Mouse (Mus musculus) CH12.LX (cell line): ENCODE measurements at regions not wholly inside any gene's neighbourhood (a gene's known extent, or its start where the extent isn't known, plus 50 kb on each side); places are given as distances from the start of the nearest gene placed in this dataset.
A peak's percentile ranks its signal among the peaks of the same experiment; 100 is the strongest.

Source experiments
- DNase-seq: peaks from one replicate; pipeline ENCODE4 v3.0.0-alpha.2; 2013; ENCODE audit errors: extremely low read depth
- H3K27ac ChIP-seq: 2 replicates; pipeline ENCODE4 v1.5.1; 2012; ENCODE audit warnings: low read depth, mild to moderate bottlenecking, control low read depth, moderate library complexity; ENCODE audit not compliant: insufficient read depth
- H3K27me3 ChIP-seq: replicated peaks from 2 replicates; pipeline ENCODE3; 2012; ENCODE audit warnings: inconsistent platforms
- H3K36me3 ChIP-seq, 2 experiments: replicated peaks in 1 of 2; 2 replicates each; pipeline versions ENCODE3 to v1.6.1; 2012; ENCODE audit warnings: inconsistent platforms in 1 of 2, low read length in 1 of 2, mild to moderate bottlenecking in 1 of 2, mixed read lengths in 1 of 2, moderate library complexity in 1 of 2; ENCODE audit not compliant: control insufficient read depth in 1 of 2, insufficient read depth in 1 of 2
- H3K4me1 ChIP-seq, 2 experiments: 2 replicates each; pipeline ENCODE4 v1.6.1; 2012; ENCODE audit warnings: inconsistent platforms in 1 of 2, moderate library complexity in 1 of 2; ENCODE audit not compliant: insufficient read depth in 2 of 2, control insufficient read depth in 1 of 2
- H3K4me2 ChIP-seq: 2 replicates; pipeline ENCODE4 v1.6.1; 2012; ENCODE audit warnings: low read depth, mild to moderate bottlenecking, control low read depth; ENCODE audit not compliant: poor library complexity, insufficient read depth, severe bottlenecking
- H3K4me3 ChIP-seq, 3 experiments: fragments of 150-350 bp in 1 of 3; sonication (generic) in 1 of 3; replicated peaks in 1 of 3; 2 replicates each; pipeline versions ENCODE3 to v1.5.1; 2011 to 2012; ENCODE audit warnings: low read depth in 2 of 3, low read length in 2 of 3, mild to moderate bottlenecking in 2 of 3, moderate library complexity in 2 of 3, control low read depth in 1 of 3, improper control_type of control experiment in 1 of 3, inconsistent platforms in 1 of 3, mixed read lengths in 1 of 3; ENCODE audit not compliant: poor library complexity in 1 of 3
- H3K79me2 ChIP-seq: replicated peaks from 2 replicates; pipeline ENCODE4 v1.6.1; 2012; ENCODE audit warnings: mild to moderate bottlenecking, moderate library complexity; ENCODE audit not compliant: control insufficient read depth, poor library complexity, insufficient read depth, severe bottlenecking; ENCODE audit errors: extremely low read depth
- H3K9ac ChIP-seq: 2 replicates; pipeline ENCODE4 v1.6.1; 2012; ENCODE audit warnings: low read depth, mild to moderate bottlenecking, control low read depth, moderate library complexity; ENCODE audit not compliant: insufficient read depth
- H3K9me3 ChIP-seq: replicated peaks from 2 replicates; pipeline ENCODE3; 2012; ENCODE audit warnings: low read length, inconsistent platforms, mixed read lengths
- BHLHE40 ChIP-seq: IDR thresholded peaks from 2 replicates; pipeline ENCODE4 v1.6.1; 2011; ENCODE audit warnings: mild to moderate bottlenecking, low read depth, low read length, improper control_type of control experiment
- E2F4 ChIP-seq: IDR thresholded peaks from 2 replicates; pipeline ENCODE4 v1.6.1; 2011; ENCODE audit warnings: low read depth, low read length, improper control_type of control experiment; ENCODE audit not compliant: insufficient replicate concordance
- KAT2A ChIP-seq: IDR thresholded peaks from 2 replicates; pipeline ENCODE4 v1.6.1; 2012; ENCODE audit warnings: low read length, improper control_type of control experiment, inconsistent platforms; ENCODE audit not compliant: insufficient replicate concordance
- MAX ChIP-seq: IDR thresholded peaks from 2 replicates; pipeline ENCODE4 v1.6.1; 2011; ENCODE audit warnings: low read length, improper control_type of control experiment
- MEF2A ChIP-seq: IDR thresholded peaks from 2 replicates; pipeline ENCODE4 v1.6.1; 2014; ENCODE audit warnings: low read depth, mild to moderate bottlenecking, inconsistent platforms, low read length, improper control_type of control experiment, borderline replicate concordance
- NELFE ChIP-seq: IDR thresholded peaks from 2 replicates; pipeline ENCODE4 v1.6.1; 2011; ENCODE audit warnings: low read depth, low read length, improper control_type of control experiment
- SIN3A ChIP-seq: IDR thresholded peaks from 2 replicates; pipeline ENCODE4 v1.6.1; 2012; ENCODE audit warnings: low read length, improper control_type of control experiment, inconsistent platforms
- TCF12 ChIP-seq: IDR thresholded peaks from 2 replicates; pipeline ENCODE4 v1.6.1; 2014; ENCODE audit warnings: low read depth, mild to moderate bottlenecking, inconsistent platforms, low read length, improper control_type of control experiment
- USF1 ChIP-seq: IDR thresholded peaks from 2 replicates; pipeline ENCODE4 v1.6.1; 2014; ENCODE audit warnings: low read depth, mild to moderate bottlenecking, inconsistent platforms, low read length, improper control_type of control experiment
- USF2 ChIP-seq: conservative IDR thresholded peaks from 2 replicates; pipeline ENCODE4 v1.6.1; 2011; ENCODE audit warnings: low read depth, low read length, improper control_type of control experiment
- ZKSCAN1 ChIP-seq: IDR thresholded peaks from 2 replicates; pipeline ENCODE4 v1.6.1; 2012; ENCODE audit warnings: low read depth, inconsistent platforms, low read length, improper control_type of control experiment, borderline replicate concordance
- ZNF384 ChIP-seq: IDR thresholded peaks from 2 replicates; pipeline ENCODE4 v1.6.1; 2012; ENCODE audit warnings: low read depth, low read length, improper control_type of control experiment, inconsistent platforms
- dilution Hi-C: fragments of 300-500 bp; cut with MboI; formaldehyde crosslinking; loops from 2 replicates; pipeline ENCODE4 v1.14.3; 2020; ENCODE audit warnings: low sequenced_read_pairs; ENCODE audit not compliant: extremely low pct_unique_long_range_greater_than_20kb, extremely low pct_ligation_motif_present
- in situ Hi-C: fragments of 300-500 bp; cut with MboI; formaldehyde crosslinking; loops from 3 replicates; pipeline ENCODE4 v1.14.3; 2019; ENCODE audit warnings: low sequenced_read_pairs, low pct_ligation_motif_present, low pct_unique_long_range_greater_than_20kb, mixed read lengths

- H3K79me2 ChIP-seq, result no peaks in the 10 kb centered on the region
- no peaks in the 10 kb centered on the region for H3K9me3 ChIP-seq
- no peak overlapping the region for H3K4me3 ChIP-seq
- H3K4me2 ChIP-seq, result no peak overlapping the region
- H3K9ac ChIP-seq, result no peak overlapping the region
- no peak for DNase-seq
- dilution Hi-C loops (no loop called here), in situ Hi-C loops (no loop called here)
- TF ChIP-seq BHLHE40 (0 out of 2 replicates have a peak, but pooled peaks have one; percentile 22), TCF12 (no peak), SIN3A (no peak), MAX (peak; percentile 71; the same call in 1 of the 2 replicates), MEF2A (peak; percentile 31; the same call in 1 of the 2 replicates), USF1 (peak; percentile 54), KAT2A (no peak), USF2 (peak; percentile 53)
- no peaks in the 10 kb centered on the region for H3K27me3 ChIP-seq
- no peak overlapping the region for H3K27ac ChIP-seq
- no peaks in the 10 kb centered on the region for H3K36me3 ChIP-seq
- peaks cover 0 to 14% of the 10 kb centered on the region in 2 experiments; a peak in 2 of 4 replicates for H3K4me1 ChIP-seq
Observed at GRCm38 (mm10) chr14:74358730-74359444, 281.8 kb upstream of the Htr2a start.

- TF ChIP-seq NELFE (no peak), ZNF384 (no peak), ZKSCAN1 (no peak), E2F4 (no peak)
- no peaks in the 10 kb centered on the region for H3K27me3 ChIP-seq
- no peak overlapping the region for H3K9ac ChIP-seq
- H3K9me3 ChIP-seq, result no peaks in the 10 kb centered on the region
- no peak overlapping the region for H3K27ac ChIP-seq
- DNase-seq, result no peak
- H3K4me3 ChIP-seq, result no peak overlapping the region
- peak overlapping the region; percentile 50 for H3K4me2 ChIP-seq
- H3K79me2 ChIP-seq, result no peaks in the 10 kb centered on the region
- no peaks in the 10 kb centered on the region for H3K36me3 ChIP-seq
- peaks cover 0 to 14% of the 10 kb centered on the region in 2 experiments; a peak in 2 of 4 replicates for H3K4me1 ChIP-seq
- in situ Hi-C loops (no loop called here), dilution Hi-C loops (no loop called here)
Observed at GRCm38 (mm10) chr14:74359663-74360552, 280.7 kb upstream of the Htr2a start.
